Mouse (Mus musculus): Measurements from ENCODE around the gene Dync1i2.

- TF ChIP-seq CTCF (IDR thresholded peaks at IDR 0.05; ENCODE audit: low read depth, low read length), result no peak
- TF ChIP-seq GATA2 (IDR thresholded peaks at IDR 0.05; ENCODE audit: borderline replicate concordance, low read depth, low read length), result no peak
- no peak for TF ChIP-seq TAL1 (conservative IDR thresholded peaks at IDR 0.05; ENCODE audit: low read depth, low read length)
- TF ChIP-seq GATA1 (IDR thresholded peaks at IDR 0.05; ENCODE audit: borderline replicate concordance, low read length), result no peak
Observed at GRCm38 (mm10) chr2:71290107-71290775, 78.7 kb downstream of the Dync1i2 start.
